Mouse (Mus musculus) liver, postnatal 0 days (tissue): ENCODE data around the gene Akr1c14.

Source experiments
- CTCF ChIP-seq: sonication (generic); IDR thresholded peaks from 2 replicates; pipeline ENCODE4 v1.5.1; 2016; ENCODE audit warnings: antibody characterized with exemption, low read depth
- EP300 ChIP-seq: IDR thresholded peaks from 2 replicates; pipeline ENCODE4 v1.6.1; 2016; ENCODE audit warnings: antibody characterized with exemption, low read depth, mild to moderate bottlenecking

DNA sequence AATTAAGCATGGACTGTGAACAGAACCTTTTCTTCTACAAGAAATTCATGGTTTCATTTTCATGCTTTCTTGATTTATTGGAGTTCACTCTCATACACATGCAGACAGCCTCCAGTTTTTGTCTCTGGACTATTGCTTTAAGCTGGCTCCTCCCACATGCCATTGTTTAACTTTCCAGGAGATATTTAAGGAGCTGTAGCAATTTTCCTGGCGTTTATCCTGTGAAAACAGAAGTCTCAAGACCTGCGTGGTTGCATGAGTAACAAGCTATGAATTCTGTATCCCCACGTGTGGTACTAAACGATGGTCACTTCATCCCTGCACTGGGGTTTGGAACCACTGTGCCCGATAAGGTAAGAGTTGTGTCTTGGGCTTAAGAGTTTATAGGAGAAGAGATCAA lies 10.6 kb downstream of the Akr1c14 start:
- TF ChIP-seq EP300 = no peak
- TF ChIP-seq CTCF = no peak
